Mouse (Mus musculus) spleen, adult 18-20 months (tissue): Measurements from ENCODE around the gene Slc26a10.
"Not testable (repeated sequence)": the region's sequence is repeated elsewhere in the genome, so short reads cannot be mapped to it uniquely, and the experiment has no call there.

Source experiments
- DNase-seq, 2 experiments: peaks; one replicate each; pipeline ENCODE4 v3.0.0; 2022; ENCODE audit warnings: mixed read lengths in 2 of 2

The Slc26a10 gene

GRCm38 (mm10) chr10:127197505-127198110 lies 17.2 kb upstream of the Slc26a10 start:
- DNase-seq = no peak

DNA sequence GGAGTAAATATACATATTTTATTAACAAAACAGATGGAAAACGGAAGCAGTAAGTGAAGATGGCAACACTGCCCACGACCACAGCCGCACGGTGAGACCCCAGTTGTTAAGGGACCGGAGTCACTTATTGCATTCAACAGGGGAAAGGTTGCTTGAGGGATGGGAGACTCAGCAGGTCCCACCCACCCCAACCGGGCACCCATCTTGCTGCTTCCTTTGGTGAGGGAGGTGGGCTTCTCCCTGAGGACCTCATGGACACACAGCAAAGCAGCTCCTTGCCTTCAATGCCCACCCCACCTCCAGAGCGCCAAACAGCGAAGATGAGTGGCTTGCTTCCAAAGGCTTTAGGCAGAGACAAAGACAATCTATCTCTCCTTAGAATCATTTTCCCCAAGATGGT lies 16.7 kb upstream of the Slc26a10 start:
- DNase-seq = no peak

GRCm38 (mm10) chr10:127196392-127196791 lies 15.9 kb upstream of the Slc26a10 start:
- no peak for DNase-seq

- no peak for DNase-seq
Observed at GRCm38 (mm10) chr10:127195328-127196129, 15.1 kb upstream of the Slc26a10 start, which contains the start of gene Dtx3. Gene Dtx3 (minus strand): TSS chr10:127195728.

DNA sequence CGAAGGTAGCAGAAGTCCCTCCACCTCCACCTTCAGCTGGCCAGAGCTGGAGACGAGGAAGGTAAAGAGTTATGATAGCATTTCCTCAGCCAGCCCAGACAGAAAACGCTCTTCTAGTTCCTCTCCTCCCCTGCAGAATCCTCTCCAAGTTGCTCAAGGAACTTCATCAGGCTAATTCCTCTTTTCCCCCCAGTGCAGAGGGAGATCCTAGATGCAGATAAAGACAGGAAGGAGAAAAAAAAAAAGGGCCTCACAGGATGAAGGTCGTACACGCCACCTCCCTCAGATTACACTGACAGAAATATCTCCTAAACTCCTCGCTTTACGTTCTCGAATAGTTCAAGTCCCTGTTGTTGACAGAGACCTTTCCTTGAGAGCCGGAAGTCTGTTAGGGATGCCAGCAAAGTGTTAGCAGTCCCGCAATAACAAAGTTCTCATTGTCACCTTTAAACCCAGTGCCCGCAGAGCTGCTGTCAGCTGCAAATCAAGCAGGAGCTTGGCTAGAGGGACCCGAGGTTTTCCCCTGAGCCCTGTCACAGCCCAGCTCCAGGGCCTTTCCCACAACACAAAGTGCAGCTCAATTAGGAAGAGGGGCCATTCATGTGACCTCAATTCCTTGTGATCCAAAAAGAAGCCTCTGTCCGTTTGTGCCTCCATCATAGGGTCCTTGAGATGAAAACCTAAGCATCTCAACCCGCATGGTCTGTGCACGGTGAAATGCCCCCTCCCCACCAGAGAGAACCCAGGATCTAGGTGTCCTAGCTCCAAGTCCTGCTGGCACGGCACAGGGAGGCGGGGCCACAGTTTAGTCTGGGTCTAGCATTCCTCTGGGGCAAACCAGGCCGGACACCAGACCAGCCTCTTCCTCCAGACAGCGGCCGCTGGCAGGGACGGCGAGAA lies 14.2 kb upstream of the Slc26a10 start:
- no peak for DNase-seq

- DNase-seq = no peak
Observed at GRCm38 (mm10) chr10:127193011-127193410, 12.6 kb upstream of the Slc26a10 start.

DNA sequence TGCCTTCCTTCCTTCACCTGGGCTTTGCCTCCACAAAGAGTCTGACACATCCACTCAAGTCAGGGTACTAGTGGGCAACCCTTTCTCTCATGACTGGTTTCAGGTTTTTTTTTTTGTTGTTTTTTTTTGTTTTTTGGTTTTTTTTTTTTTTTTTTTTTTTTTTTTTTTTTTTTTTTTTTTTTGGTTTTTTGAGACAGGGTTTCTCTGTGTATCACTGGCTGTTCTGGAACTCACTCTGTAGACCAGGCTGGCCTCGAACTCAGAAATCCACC lies 11.5 kb upstream of the Slc26a10 start:
- not testable (repeated sequence) for DNase-seq

- DNase-seq = no peak
Observed at GRCm38 (mm10) chr10:127191191-127192056, 11.0 kb upstream of the Slc26a10 start.

- DNase-seq = no peak
Observed at GRCm38 (mm10) chr10:127190398-127191190, 10.1 kb upstream of the Slc26a10 start.

- no peak for DNase-seq
Observed at GRCm38 (mm10) chr10:127189651-127190381, 9.4 kb upstream of the Slc26a10 start, which contains the start of gene Arhgef25. Gene Arhgef25 (minus strand): TSS chr10:127190083.

- no peak for DNase-seq
Observed at GRCm38 (mm10) chr10:127189116-127189650, 8.7 kb upstream of the Slc26a10 start.

GRCm38 (mm10) chr10:127188465-127189115 lies 8.1 kb upstream of the Slc26a10 start:
- no peak for DNase-seq

DNA sequence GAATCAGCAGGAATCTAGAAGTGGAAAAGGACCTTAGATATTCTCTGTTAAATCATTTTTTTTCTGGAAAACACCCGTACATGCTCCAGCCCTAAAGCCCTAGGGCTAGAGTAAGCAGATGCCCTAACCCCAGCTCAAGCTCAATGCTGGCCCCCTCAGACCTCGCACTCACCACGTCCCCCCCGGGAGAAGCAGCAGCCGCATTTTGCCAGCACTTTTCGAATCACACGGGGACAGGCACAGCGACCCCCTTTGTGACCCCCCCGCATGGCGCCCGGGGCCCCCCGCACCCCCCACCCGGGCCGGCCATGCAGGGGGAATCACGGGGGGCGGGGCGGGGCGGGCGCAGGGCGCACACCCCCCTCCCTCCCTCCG lies 7.6 kb upstream of the Slc26a10 start:
- DNase-seq = no peak

DNA sequence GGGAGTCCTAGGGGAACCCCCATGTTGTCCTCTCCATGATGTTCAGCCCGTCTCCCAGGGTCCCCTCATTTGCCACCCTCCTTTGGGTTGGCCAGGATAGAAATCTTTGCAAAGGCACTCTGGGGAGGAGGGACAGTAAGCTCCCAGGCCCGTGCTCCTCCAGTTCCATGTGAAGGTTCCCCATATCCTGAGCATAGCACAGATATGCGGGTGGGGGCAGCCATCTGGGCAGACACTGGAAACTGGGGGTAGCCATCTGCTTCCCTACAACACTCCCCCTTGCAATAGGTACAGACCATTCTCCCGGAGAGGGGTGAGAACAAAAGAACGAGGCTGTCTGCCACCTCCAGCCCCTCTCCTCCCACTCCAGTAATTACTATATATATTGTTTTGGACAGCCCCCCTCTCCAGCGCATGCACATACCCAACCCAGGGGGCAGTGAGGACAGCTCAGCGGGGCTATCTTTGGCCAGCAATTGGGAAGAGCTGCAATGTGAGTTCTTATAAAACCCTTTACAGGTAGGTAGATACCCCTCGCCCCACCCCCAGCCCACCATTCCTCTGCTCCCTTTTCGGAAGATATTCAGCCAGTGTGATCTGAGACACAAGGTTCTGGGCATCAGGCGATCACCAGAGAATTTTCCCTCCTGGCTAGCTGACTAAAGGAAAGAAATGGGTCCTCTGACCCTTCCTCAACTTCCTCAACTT lies 7.1 kb upstream of the Slc26a10 start:
- no peak for DNase-seq

DNA sequence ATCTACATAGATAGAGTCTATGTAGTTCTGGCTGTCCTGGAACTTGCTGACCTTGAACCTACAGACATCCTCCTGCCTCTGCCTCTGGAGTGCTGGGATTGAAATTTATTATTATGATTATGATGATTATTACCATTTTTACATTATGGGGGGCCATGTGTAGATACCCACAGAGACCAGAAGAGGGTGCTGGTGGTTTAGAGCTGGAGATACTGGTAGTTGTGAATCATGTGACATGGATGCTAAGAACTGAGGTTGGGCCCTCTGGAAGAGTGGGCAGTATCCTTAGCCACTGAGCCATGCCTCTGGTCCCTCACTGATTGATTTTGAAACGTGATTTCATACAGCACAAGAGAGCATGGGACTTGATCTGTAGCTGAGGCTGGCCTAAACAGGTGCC lies 6.0 kb upstream of the Slc26a10 start:
- no peak for DNase-seq

DNA sequence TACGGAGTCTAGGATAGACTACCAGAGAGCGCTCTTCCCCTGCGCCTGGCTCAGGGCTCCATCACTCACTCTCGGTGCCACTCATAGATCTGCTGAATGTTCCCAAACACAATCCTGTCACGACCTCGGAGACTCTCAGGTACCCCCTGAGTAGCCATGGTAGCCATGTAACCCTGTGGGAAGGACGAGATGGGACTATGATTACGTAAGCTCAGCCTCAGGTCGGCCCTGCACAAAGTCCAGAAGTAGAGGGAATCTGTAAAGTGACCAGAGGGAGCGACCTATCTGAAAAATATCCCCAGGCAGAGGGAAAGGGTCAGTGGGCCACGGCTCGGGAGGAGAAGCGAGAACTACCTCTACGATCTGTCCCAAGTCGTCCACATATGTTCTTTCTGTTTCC lies 5.1 kb upstream of the Slc26a10 start:
- no peak for DNase-seq

DNA sequence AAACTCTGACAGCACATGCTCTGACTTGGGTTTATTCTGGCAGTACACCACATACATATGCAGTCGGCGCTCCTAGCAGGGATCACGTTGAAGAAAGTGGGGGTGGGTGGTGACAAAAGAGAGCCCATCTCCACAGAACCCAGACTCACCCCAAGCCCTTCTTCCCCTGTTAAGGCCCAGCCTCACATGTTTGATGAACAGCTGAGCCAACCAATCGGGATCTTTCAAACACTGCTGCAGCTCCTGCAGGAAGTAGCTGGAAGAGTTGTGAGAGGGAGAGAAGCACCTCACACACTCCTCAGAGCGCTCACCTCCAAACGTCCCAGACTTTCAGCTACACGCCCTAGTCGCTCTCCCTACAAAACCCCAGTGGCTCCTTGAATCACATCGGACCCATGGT lies 4.7 kb upstream of the Slc26a10 start:
- DNase-seq = no peak

- DNase-seq = no peak
Observed at GRCm38 (mm10) chr10:127183759-127184158, 3.3 kb upstream of the Slc26a10 start.

- DNase-seq = no peak
Observed at GRCm38 (mm10) chr10:127182624-127183023, 2.2 kb upstream of the Slc26a10 start.

DNA sequence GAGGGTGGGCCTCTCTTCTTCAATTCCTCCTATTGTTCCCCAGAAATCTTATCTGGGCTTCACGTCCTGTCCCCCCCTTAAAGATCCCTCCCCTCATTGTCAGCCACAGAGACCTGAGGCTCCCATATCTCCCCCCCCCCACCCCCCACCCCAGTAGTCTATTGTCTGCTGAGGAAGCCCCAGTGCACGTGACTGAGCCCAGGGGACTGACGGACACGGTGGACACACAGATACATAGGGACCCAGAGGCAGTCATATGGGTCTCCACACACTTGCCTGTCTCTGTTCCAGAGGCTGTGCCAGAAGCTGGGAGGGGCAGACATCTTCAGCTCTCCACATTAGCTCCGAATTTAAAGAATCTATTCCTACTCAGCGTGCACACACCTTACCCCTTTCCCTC lies 1.1 kb upstream of the Slc26a10 start:
- DNase-seq = no peak
